Mouse (Mus musculus) midbrain, embryonic 14.5 days (tissue): ENCODE measurements at regions not wholly inside any gene's neighbourhood (a gene's known extent, or its start where the extent isn't known, plus 50 kb on each side); places are given as distances from the start of the nearest gene placed in this dataset.

Source experiments
- ATAC-seq: fragments of 200-750 bp; cut with Nextera tagmentation; 2 replicates; pipeline ENCODE4 v1.8.0; 2017; ENCODE audit warnings: moderate number of reproducible peaks, moderate library complexity; ENCODE audit not compliant: low FRiP score, low TSS enrichment
- DNase-seq: peaks from one replicate; pipeline ENCODE4 v3.0.0-alpha.2; 2015
- H3K27ac ChIP-seq: fragments of 300-500 bp; sonication (generic); replicated peaks from 2 replicates; pipeline ENCODE4 v1.5.1; 2014; ENCODE audit warnings: mild to moderate bottlenecking, low read depth, low read length, moderate library complexity
- H3K27me3 ChIP-seq: fragments of 300-500 bp; sonication (generic); 2 replicates; pipeline ENCODE4 v1.6.1; 2014; ENCODE audit warnings: low read length, control low read depth, mixed read lengths; ENCODE audit not compliant: control insufficient read depth, insufficient read depth
- H3K36me3 ChIP-seq: fragments of 300-500 bp; sonication (generic); 2 replicates; pipeline ENCODE4 v1.6.1; 2014; ENCODE audit warnings: low read length, control low read depth; ENCODE audit not compliant: control insufficient read depth, insufficient read depth
- H3K4me1 ChIP-seq: fragments of 300-500 bp; sonication (generic); 2 replicates; pipeline ENCODE4 v1.6.1; 2014; ENCODE audit warnings: mild to moderate bottlenecking, antibody characterized with exemption, low read length, control low read depth; ENCODE audit not compliant: control insufficient read depth, insufficient read depth
- H3K4me2 ChIP-seq: fragments of 300-500 bp; sonication (generic); 2 replicates; pipeline ENCODE4 v1.6.1; 2014; ENCODE audit warnings: mild to moderate bottlenecking, low read length, moderate library complexity
- H3K4me3 ChIP-seq: fragments of 300-500 bp; sonication (generic); replicated peaks from 2 replicates; pipeline ENCODE4 v1.5.1; 2014; ENCODE audit warnings: low read depth, low read length
- H3K9ac ChIP-seq: fragments of 300-500 bp; sonication (generic); replicated peaks from 2 replicates; pipeline ENCODE4 v1.6.1; 2014; ENCODE audit warnings: mild to moderate bottlenecking, low read length, moderate library complexity
- H3K9me3 ChIP-seq: fragments of 300-500 bp; sonication (generic); 2 replicates; pipeline ENCODE4 v1.6.1; 2016; ENCODE audit warnings: low read length, control low read depth, mixed read lengths; ENCODE audit not compliant: control insufficient read depth
- WGBS: fragments of 180-500 bp; shearing (Covaris S2); extraction: QIAGEN DNeasy Blood & Tissue Kit; methylation state at CpG from one replicate; pipeline ENCODE4 v1.1.7; 2014; 5-methylcytosine and 5-hydroxymethylcytosine counted together

DNA sequence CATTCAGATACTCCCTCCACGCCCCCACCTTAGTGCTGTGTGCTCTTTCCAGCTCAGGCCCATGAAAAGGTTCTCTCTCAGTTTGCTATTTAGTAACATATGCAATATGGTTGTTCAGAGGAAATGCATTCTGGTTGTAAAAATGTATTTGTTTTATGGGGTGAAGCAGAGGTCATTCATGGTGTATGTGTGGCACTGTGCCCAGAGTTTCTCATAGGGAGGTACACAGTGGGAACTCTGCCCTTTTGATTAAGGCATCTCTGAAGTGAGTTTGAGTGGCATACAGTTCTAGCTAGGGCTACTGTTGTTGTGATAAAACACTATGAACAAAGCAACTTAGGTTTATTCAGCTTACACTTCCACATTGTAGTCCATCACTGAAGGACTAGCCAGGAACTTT, 121.7 kb upstream of the A230072I06Rik start:
- no peak overlapping the region for H3K4me3 ChIP-seq
- no peak overlapping the region for H3K4me2 ChIP-seq
- H3K9ac ChIP-seq: no peak overlapping the region
- no peaks in the 10 kb centered on the region for H3K36me3 ChIP-seq
- H3K9me3 ChIP-seq: no peaks in the 10 kb centered on the region
- no peak for ATAC-seq
- no peaks in the 10 kb centered on the region for H3K4me1 ChIP-seq
- WGBS: 83% methylated on average over 1 of the region's 1 CpGs
- no peak overlapping the region for H3K27ac ChIP-seq
- no peak for DNase-seq
- H3K27me3 ChIP-seq: peaks cover 7% of the 10 kb centered on the region; the same call in 1 of the 2 replicates

DNA sequence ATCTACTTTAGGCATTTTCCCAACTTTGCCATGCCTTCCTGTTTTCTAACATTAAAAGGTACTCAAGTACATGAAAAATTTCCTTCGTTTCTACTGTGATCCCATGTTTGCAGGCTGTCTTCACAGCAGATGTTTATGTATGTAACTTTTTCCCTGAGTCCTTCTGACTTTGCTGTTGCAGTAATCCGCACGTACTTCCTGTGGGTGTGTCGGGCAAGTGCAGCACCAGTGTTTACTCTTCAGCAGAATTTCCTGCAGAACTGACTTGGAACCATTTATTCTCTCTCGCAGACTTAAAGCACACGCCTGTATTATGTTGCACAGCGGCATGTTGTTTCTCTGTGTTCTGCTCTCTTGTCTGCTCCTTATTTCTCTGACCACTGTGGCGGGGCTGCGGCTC, 120.4 kb upstream of the A230072I06Rik start:
- WGBS: 93% methylated on average over 9 of the region's 9 CpGs
- Histone ChIP-seq H3K27ac (no peak overlapping the region), H3K4me2 (no peak overlapping the region), H3K4me1 (peaks cover 8% of the 10 kb centered on the region), H3K27me3 (peaks cover 16% of the 10 kb centered on the region), H3K9ac (no peak overlapping the region), H3K9me3 (no peaks in the 10 kb centered on the region), H3K36me3 (no peaks in the 10 kb centered on the region), H3K4me3 (no peak overlapping the region)
- ATAC-seq: no peak
- no peak for DNase-seq

DNA sequence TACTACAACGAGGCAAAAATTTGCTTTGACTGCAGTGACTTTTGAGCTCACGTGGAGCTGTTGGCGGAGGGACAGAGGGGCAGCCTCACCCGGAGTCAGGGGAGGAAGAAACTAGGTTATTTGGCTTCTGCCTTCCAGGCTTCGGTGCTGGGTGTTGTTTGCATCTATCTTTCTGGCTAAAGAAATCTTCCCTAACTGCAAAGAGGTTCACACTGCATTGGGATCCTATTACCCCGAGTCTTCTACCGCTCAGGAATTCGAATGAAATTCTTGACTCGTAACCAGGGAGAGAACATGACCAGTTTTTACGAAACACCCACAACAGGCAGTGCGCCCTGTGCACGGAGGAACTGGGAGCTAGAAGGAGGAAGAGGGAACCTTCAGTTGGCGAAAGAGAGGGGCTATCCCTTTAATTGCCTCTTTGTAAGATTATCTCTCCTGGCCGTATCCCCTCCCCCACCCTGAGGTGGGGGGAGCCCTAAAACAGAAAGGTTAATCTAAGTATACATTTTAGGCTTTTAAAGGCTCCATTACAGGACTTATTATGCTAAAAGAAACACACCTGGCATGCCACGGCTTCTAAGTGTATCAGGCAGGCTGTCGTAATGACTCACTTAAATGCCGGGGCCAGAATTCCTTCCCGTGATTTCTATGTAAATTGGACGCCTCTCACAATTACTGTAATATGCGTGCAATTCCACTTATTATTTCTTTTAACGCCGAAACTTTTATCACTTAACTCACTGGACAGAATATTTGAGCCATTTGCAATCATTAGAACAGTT, 115.5 kb upstream of the A230072I06Rik start:
- DNase-seq: peak; percentile 62
- ATAC-seq: no peak
- no peak overlapping the region for H3K9ac ChIP-seq
- H3K4me2 ChIP-seq: peak overlapping the region; percentile 26
- H3K27me3 ChIP-seq: peaks cover 31% of the 10 kb centered on the region
- 10% methylated on average over 22 of the region's 22 CpGs for WGBS
- H3K9me3 ChIP-seq: no peaks in the 10 kb centered on the region
- H3K4me1 ChIP-seq: peaks cover 24% of the 10 kb centered on the region
- no peaks in the 10 kb centered on the region for H3K36me3 ChIP-seq
- H3K4me3 ChIP-seq: no peak overlapping the region
- no peak overlapping the region for H3K27ac ChIP-seq

DNA sequence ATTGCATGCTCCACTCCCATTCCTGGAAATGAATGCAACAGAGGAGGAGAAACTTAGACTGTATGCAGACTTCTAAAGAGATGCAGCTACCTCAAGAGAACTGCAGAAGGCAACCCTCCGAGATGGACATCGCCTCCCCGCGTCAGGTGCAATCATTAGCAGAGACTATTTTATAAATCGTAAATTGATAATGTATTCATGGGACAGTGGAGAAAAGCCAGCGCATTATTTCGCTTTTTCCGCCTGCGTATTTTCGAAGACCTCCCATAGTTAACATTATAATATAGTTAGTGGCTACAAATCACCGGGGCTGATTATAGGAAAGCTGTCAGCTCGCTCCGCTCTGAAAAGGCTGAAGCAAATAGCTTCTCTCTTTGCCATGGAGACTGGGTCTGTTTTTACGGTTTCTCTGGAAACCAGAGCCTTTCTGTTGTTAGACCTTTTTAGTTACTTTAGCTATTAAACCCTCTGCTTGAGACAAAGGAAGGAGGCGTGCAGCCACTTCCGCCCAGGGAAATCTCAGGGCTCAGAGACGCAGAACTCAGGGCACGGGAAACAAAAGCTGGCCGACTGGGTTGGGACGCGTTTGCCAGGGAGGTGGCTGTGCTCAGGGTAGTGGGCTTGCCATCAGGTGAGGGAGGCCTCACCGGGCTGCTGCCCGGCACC, 113.0 kb upstream of the A230072I06Rik start:
- H3K9me3 ChIP-seq: no peaks in the 10 kb centered on the region
- H3K4me1 ChIP-seq: peaks cover 29% of the 10 kb centered on the region
- DNase-seq: peak; percentile 77
- H3K27ac ChIP-seq: peak overlapping the region; percentile 77
- H3K4me3 ChIP-seq: no peak overlapping the region
- H3K36me3 ChIP-seq: no peaks in the 10 kb centered on the region
- H3K4me2 ChIP-seq: peak overlapping the region; percentile 43
- peak overlapping the region; percentile 18; the same call in 1 of the 2 replicates for H3K9ac ChIP-seq
- H3K27me3 ChIP-seq: peaks cover 36% of the 10 kb centered on the region
- ATAC-seq: no peak
- WGBS: 9% methylated on average over 23 of the region's 23 CpGs

DNA sequence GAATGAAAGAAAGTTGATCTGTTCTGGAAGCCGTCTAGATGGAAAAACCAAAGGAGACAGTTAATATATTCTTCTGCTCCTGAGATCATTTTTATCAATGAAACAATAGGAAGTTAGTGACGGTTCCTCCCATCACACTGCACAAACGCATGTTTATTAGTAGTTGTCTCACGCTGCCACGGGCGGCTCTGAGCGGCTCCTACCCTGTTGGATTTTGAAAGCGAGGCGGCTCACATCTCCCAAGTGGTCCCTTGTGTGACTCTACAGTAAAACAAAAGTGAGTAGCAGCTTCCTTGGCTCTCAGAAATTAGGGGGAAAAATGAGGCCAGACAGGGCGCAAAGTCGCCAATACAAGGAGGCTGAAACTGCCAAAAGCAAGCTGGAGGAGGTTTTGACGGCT, 106.8 kb upstream of the A230072I06Rik start:
- H3K9me3 ChIP-seq: no peaks in the 10 kb centered on the region
- no peak overlapping the region for H3K9ac ChIP-seq
- H3K27ac ChIP-seq: no peak overlapping the region
- DNase-seq (peak; percentile 54), ATAC-seq (no peak)
- H3K27me3 ChIP-seq: peaks cover 16% of the 10 kb centered on the region; the same call in 1 of the 2 replicates
- H3K4me2 ChIP-seq: no peak overlapping the region
- H3K36me3 ChIP-seq: no peaks in the 10 kb centered on the region
- peaks cover 22% of the 10 kb centered on the region for H3K4me1 ChIP-seq
- H3K4me3 ChIP-seq: no peak overlapping the region
- 48% methylated on average over 12 of the region's 12 CpGs for WGBS

DNA sequence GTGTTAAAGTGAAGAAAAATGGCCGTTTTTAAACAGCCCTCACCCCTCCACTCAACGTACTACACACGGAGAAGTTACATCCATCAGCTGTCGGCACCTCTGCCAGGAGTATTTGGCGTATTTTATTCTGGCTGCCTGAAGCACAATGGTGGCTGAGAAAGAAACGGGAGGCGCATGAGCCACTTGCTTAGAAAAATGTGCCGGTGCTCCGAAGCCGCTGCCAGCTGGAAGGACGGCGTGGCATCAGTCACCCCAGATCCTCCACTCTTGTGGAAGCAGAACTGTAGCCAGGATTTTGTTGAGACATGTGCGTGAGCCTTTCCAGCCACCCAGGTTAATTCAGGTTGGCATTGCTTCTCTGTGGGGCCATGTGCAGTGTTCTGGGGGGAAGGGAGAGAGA, 103.1 kb upstream of the A230072I06Rik start:
- Histone ChIP-seq H3K9me3 (no peaks in the 10 kb centered on the region), H3K4me2 (no peak overlapping the region), H3K9ac (no peak overlapping the region), H3K36me3 (no peaks in the 10 kb centered on the region), H3K27ac (no peak overlapping the region), H3K27me3 (peaks cover 4% of the 10 kb centered on the region; the same call in 1 of the 2 replicates), H3K4me3 (no peak overlapping the region), H3K4me1 (peaks cover 17% of the 10 kb centered on the region; the same call in 1 of the 2 replicates)
- DNase-seq (no peak), ATAC-seq (no peak)
- 78% methylated on average over 13 of the region's 13 CpGs for WGBS

DNA sequence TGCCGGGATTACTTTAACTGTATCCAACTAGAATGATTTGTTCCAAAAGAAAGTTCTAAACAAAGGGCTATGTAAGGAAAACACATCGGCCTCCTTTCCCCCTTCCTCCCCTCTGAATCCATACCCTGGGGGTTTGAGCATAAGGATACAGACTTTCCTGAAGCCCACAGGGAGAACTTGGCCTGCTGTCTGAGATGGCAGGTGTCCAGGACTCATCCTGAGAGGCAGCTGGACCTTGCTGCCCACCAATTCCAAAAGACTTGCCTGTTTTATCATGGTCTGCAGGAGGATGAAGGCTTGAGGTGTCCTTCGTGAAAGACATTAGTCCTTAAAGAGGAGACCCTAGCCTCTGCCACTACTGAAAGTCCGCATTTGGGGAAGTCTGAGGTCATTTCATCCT, 94.0 kb upstream of the A230072I06Rik start:
- WGBS: 88% methylated on average over 4 of the region's 4 CpGs
- H3K27ac ChIP-seq: no peak overlapping the region
- H3K27me3 ChIP-seq: peaks cover 4% of the 10 kb centered on the region; the same call in 1 of the 2 replicates
- H3K9ac ChIP-seq: no peak overlapping the region
- no peak overlapping the region for H3K4me3 ChIP-seq
- no peaks in the 10 kb centered on the region for H3K36me3 ChIP-seq
- ATAC-seq (no peak), DNase-seq (no peak)
- H3K9me3 ChIP-seq: no peaks in the 10 kb centered on the region
- H3K4me2 ChIP-seq: no peak overlapping the region
- H3K4me1 ChIP-seq: peaks cover 4% of the 10 kb centered on the region; the same call in 1 of the 2 replicates

DNA sequence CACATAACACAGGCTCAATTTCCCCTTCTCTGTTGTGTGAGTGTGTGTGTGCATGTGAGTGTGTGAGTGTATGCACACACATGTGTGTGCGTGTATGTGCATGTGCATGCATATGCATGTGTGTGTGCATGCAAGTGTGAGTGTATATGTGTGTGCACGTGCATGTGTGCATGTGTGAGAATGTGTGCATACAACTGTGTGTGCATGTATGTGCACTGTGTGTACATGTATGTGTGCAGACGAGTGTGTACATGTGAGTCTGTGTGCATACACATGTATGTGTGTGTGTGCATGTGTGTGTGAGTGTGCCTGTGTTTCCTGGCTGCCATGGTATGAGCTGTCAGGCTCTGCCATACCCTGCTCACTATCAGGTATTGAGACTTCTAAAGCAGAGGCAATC, 91.3 kb upstream of the A230072I06Rik start:
- ATAC-seq: no peak
- WGBS: 96% methylated on average over 3 of the region's 3 CpGs

More for the DNA sequence above, 91.3 kb upstream of the A230072I06Rik start:
- Histone ChIP-seq H3K9ac (no peak overlapping the region), H3K4me1 (peaks cover 4% of the 10 kb centered on the region; the same call in 1 of the 2 replicates), H3K36me3 (no peaks in the 10 kb centered on the region), H3K4me3 (no peak overlapping the region), H3K27me3 (no peaks in the 10 kb centered on the region), H3K27ac (no peak overlapping the region), H3K9me3 (no peaks in the 10 kb centered on the region), H3K4me2 (no peak overlapping the region)
- no peak for DNase-seq
